Mouse (Mus musculus): ENCODE results near the gene Ccdc34. TPM values are rescaled to one million over a fixed set of nuclear protein-coding genes. Genes with fewer than 3 reads are reported as not detected.

Gene Ccdc34
- total and polyA plus RNA-seq, 3 experiments: 17.5 to 65.5 (median 33.9) TPM

DNA sequence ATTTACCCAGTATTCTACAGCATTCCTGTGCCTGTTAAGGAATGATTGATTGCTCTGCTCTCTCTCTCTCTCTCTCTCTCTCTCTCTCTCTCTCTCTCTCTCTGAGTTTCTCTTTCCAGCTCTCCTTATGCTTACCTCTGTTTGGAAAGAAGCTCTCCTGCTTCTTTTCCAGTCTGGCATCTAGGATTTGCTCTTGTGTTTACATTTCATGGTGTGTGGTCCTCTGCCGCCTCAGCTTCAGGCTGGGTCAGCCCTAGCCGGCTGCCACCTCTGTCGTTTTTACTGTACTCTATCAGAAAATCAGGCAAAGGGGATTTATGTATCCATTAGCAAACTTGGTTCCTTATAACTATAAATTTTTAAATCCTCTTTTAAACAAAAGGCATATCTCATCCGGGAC lies 18.6 kb downstream of the Ccdc34 start:
- Histone ChIP-seq H3K4me3 (ENCODE audit: low read depth, low read length) (no peak overlapping the region), H3K9me3 (replicated peaks) (no peaks in the 10 kb centered on the region), H3K36me3 (replicated peaks) (peaks cover 46% of the 10 kb centered on the region), H3K27me3 (ENCODE audit: insufficient read depth, low read length) (no peaks in the 10 kb centered on the region), H3K4me1 (ENCODE audit: insufficient read depth, low read depth, low read length) (peaks cover 5% of the 10 kb centered on the region; the same call in 1 of the 2 replicates)
- TF ChIP-seq GATA1 (IDR thresholded peaks at IDR 0.05; ENCODE audit: borderline replicate concordance, low read length): no peak
- no peak for TF ChIP-seq CTCF (IDR thresholded peaks at IDR 0.05; ENCODE audit: low read depth, low read length)
- TF ChIP-seq GATA2 (IDR thresholded peaks at IDR 0.05; ENCODE audit: borderline replicate concordance, low read depth, low read length): no peak
- TF ChIP-seq POLR2AphosphoS5 (IDR thresholded peaks at IDR 0.05; ENCODE audit: insufficient replicate concordance, low read depth, low read length): no peak
- TF ChIP-seq TAL1 (conservative IDR thresholded peaks at IDR 0.05; ENCODE audit: low read depth, low read length): no peak
- DNase-seq (ENCODE audit: low spot score): no peak
- no peak for ATAC-seq (ENCODE audit: extremely low read depth, insufficient number of reproducible peaks, low FRiP score, poor library complexity, severe bottlenecking)

DNA sequence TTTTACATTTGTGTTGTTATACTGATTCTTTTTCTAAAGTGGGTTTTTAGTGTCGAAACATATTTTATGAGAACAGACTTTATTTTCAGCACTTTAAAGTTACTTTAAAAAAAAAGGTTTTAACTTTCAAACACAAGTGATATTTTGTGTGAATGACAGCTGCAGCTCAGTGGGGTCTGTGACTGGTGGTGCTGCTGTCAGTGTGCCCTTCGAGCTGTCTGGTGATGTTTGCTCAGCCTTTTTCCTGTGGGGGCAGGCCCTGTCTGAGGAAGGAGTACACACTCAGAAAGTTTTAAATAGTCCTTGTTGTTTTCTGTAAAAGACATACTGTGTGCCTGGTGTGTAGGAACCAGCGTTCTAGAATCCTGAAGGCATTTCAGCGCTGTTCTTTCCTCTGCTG lies 19.0 kb downstream of the Ccdc34 start:
- no peak for TF ChIP-seq CTCF (IDR thresholded peaks at IDR 0.05; ENCODE audit: low read depth, low read length)
- no peak for TF ChIP-seq GATA1 (IDR thresholded peaks at IDR 0.05; ENCODE audit: borderline replicate concordance, low read length)
- no peak for TF ChIP-seq GATA2 (IDR thresholded peaks at IDR 0.05; ENCODE audit: borderline replicate concordance, low read depth, low read length)
- TF ChIP-seq TAL1 (conservative IDR thresholded peaks at IDR 0.05; ENCODE audit: low read depth, low read length): no peak
- TF ChIP-seq POLR2AphosphoS5 (IDR thresholded peaks at IDR 0.05; ENCODE audit: insufficient replicate concordance, low read depth, low read length): no peak
- Histone ChIP-seq H3K9me3 (replicated peaks) (no peaks in the 10 kb centered on the region), H3K36me3 (replicated peaks) (peaks cover 49% of the 10 kb centered on the region), H3K27me3 (ENCODE audit: insufficient read depth, low read length) (no peaks in the 10 kb centered on the region), H3K4me3 (ENCODE audit: low read depth, low read length) (no peak overlapping the region), H3K4me1 (ENCODE audit: insufficient read depth, low read depth, low read length) (peaks cover 5% of the 10 kb centered on the region; the same call in 1 of the 2 replicates)
- DNase-seq (ENCODE audit: low spot score) (no peak), ATAC-seq (ENCODE audit: extremely low read depth, insufficient number of reproducible peaks, low FRiP score, poor library complexity, severe bottlenecking) (no peak)

- DNase-seq (ENCODE audit: low spot score) (no peak), ATAC-seq (ENCODE audit: extremely low read depth, insufficient number of reproducible peaks, low FRiP score, poor library complexity, severe bottlenecking) (no peak)
- H3K9me3 ChIP-seq (replicated peaks): no peaks in the 10 kb centered on the region
- H3K4me1 ChIP-seq (ENCODE audit: insufficient read depth, low read depth, low read length): peaks cover 5% of the 10 kb centered on the region; the same call in 1 of the 2 replicates
- H3K4me3 ChIP-seq (ENCODE audit: low read depth, low read length): no peak overlapping the region
- no peaks in the 10 kb centered on the region for H3K27me3 ChIP-seq (ENCODE audit: insufficient read depth, low read length)
- TF ChIP-seq GATA2 (IDR thresholded peaks at IDR 0.05; ENCODE audit: borderline replicate concordance, low read depth, low read length) (no peak), CTCF (IDR thresholded peaks at IDR 0.05; ENCODE audit: low read depth, low read length) (no peak), GATA1 (IDR thresholded peaks at IDR 0.05; ENCODE audit: borderline replicate concordance, low read length) (no peak), POLR2AphosphoS5 (IDR thresholded peaks at IDR 0.05; ENCODE audit: insufficient replicate concordance, low read depth, low read length) (no peak), TAL1 (conservative IDR thresholded peaks at IDR 0.05; ENCODE audit: low read depth, low read length) (no peak)
- H3K36me3 ChIP-seq (replicated peaks): peaks cover 49% of the 10 kb centered on the region
Measured at GRCm38 (mm10) chr2:110037221-110037620, 19.6 kb downstream of the Ccdc34 start.

GRCm38 (mm10) chr2:110038341-110038740 lies 20.7 kb downstream of the Ccdc34 start:
- TF ChIP-seq POLR2AphosphoS5 (IDR thresholded peaks at IDR 0.05; ENCODE audit: insufficient replicate concordance, low read depth, low read length) (no peak), TAL1 (conservative IDR thresholded peaks at IDR 0.05; ENCODE audit: low read depth, low read length) (no peak), CTCF (IDR thresholded peaks at IDR 0.05; ENCODE audit: low read depth, low read length) (no peak), GATA2 (IDR thresholded peaks at IDR 0.05; ENCODE audit: borderline replicate concordance, low read depth, low read length) (no peak), GATA1 (IDR thresholded peaks at IDR 0.05; ENCODE audit: borderline replicate concordance, low read length) (no peak)
- no peak for ATAC-seq (ENCODE audit: extremely low read depth, insufficient number of reproducible peaks, low FRiP score, poor library complexity, severe bottlenecking)
- no peak for DNase-seq (ENCODE audit: low spot score)
- Histone ChIP-seq H3K27me3 (ENCODE audit: insufficient read depth, low read length) (no peaks in the 10 kb centered on the region), H3K4me3 (ENCODE audit: low read depth, low read length) (no peak overlapping the region), H3K9me3 (replicated peaks) (no peaks in the 10 kb centered on the region), H3K4me1 (ENCODE audit: insufficient read depth, low read depth, low read length) (peaks cover 5% of the 10 kb centered on the region; the same call in 1 of the 2 replicates), H3K36me3 (replicated peaks) (peaks cover 44% of the 10 kb centered on the region)

- Histone ChIP-seq H3K36me3 (replicated peaks) (peaks cover 36% of the 10 kb centered on the region), H3K4me3 (ENCODE audit: low read depth, low read length) (no peak overlapping the region), H3K4me1 (ENCODE audit: insufficient read depth, low read depth, low read length) (peaks cover 2% of the 10 kb centered on the region; the same call in 1 of the 2 replicates), H3K27me3 (ENCODE audit: insufficient read depth, low read length) (no peaks in the 10 kb centered on the region), H3K9me3 (replicated peaks) (no peaks in the 10 kb centered on the region)
- DNase-seq (ENCODE audit: low spot score) (no peak), ATAC-seq (ENCODE audit: extremely low read depth, insufficient number of reproducible peaks, low FRiP score, poor library complexity, severe bottlenecking) (no peak)
- TF ChIP-seq CTCF (IDR thresholded peaks at IDR 0.05; ENCODE audit: low read depth, low read length) (no peak), GATA1 (IDR thresholded peaks at IDR 0.05; ENCODE audit: borderline replicate concordance, low read length) (no peak), TAL1 (conservative IDR thresholded peaks at IDR 0.05; ENCODE audit: low read depth, low read length) (no peak), POLR2AphosphoS5 (IDR thresholded peaks at IDR 0.05; ENCODE audit: insufficient replicate concordance, low read depth, low read length) (no peak), GATA2 (IDR thresholded peaks at IDR 0.05; ENCODE audit: borderline replicate concordance, low read depth, low read length) (no peak)
Measured at GRCm38 (mm10) chr2:110042861-110043760, 25.5 kb downstream of the Ccdc34 start.

DNA sequence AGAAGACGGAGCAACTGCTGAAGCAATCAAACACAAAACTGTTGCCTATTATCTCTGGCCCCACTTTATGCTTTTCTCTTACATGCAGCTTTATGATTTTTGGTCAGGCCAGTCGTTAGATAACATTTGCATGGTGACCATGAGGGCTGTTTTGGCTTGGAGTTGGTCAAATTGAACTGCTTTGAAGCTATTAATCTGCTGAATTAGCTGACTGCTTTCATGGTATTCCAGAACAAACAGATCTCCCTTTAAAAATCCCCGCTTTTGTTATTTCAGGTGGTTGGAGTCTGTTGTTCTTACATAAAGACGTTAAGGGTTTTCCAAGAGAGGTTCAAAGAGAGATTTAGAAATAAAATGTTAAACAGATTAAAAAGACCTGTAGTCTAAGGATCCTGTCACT lies 40.8 kb downstream of the Ccdc34 start:
- Histone ChIP-seq H3K27me3 (ENCODE audit: insufficient read depth, low read length) (peaks cover 4% of the 10 kb centered on the region; the same call in 1 of the 2 replicates), H3K4me1 (ENCODE audit: insufficient read depth, low read depth, low read length) (no peaks in the 10 kb centered on the region), H3K36me3 (replicated peaks) (no peaks in the 10 kb centered on the region), H3K9me3 (replicated peaks) (no peaks in the 10 kb centered on the region), H3K4me3 (ENCODE audit: low read depth, low read length) (no peak overlapping the region)
- ATAC-seq (ENCODE audit: extremely low read depth, insufficient number of reproducible peaks, low FRiP score, poor library complexity, severe bottlenecking) (no peak), DNase-seq (ENCODE audit: low spot score) (no peak)
- no peak for TF ChIP-seq POLR2AphosphoS5 (IDR thresholded peaks at IDR 0.05; ENCODE audit: insufficient replicate concordance, low read depth, low read length)
- no peak for TF ChIP-seq CTCF (IDR thresholded peaks at IDR 0.05; ENCODE audit: low read depth, low read length)
- no peak for TF ChIP-seq GATA1 (IDR thresholded peaks at IDR 0.05; ENCODE audit: borderline replicate concordance, low read length)
- TF ChIP-seq TAL1 (conservative IDR thresholded peaks at IDR 0.05; ENCODE audit: low read depth, low read length): no peak
- TF ChIP-seq GATA2 (IDR thresholded peaks at IDR 0.05; ENCODE audit: borderline replicate concordance, low read depth, low read length): no peak

Data from G1E (cell line).